Mouse (Mus musculus) CH12.LX (cell line): Measurements from ENCODE around the gene Cdk14. TPM values are rescaled to one million over a fixed set of nuclear protein-coding genes. Genes with fewer than 3 reads are reported as not detected.

Experiments
- DNase-seq: peaks from one replicate; pipeline ENCODE4 v3.0.0-alpha.2; 2013; ENCODE audit errors: extremely low read depth
- H3K27ac ChIP-seq: 2 replicates; pipeline ENCODE4 v1.5.1; 2012; ENCODE audit warnings: low read depth, mild to moderate bottlenecking, control low read depth, moderate library complexity; ENCODE audit not compliant: insufficient read depth
- H3K27me3 ChIP-seq: replicated peaks from 2 replicates; pipeline ENCODE3; 2012; ENCODE audit warnings: inconsistent platforms
- H3K36me3 ChIP-seq, 2 experiments: replicated peaks in 1 of 2; 2 replicates each; pipeline versions ENCODE3 to v1.6.1; 2012; ENCODE audit warnings: inconsistent platforms in 1 of 2, low read length in 1 of 2, mild to moderate bottlenecking in 1 of 2, mixed read lengths in 1 of 2, moderate library complexity in 1 of 2; ENCODE audit not compliant: control insufficient read depth in 1 of 2, insufficient read depth in 1 of 2
- H3K4me1 ChIP-seq, 2 experiments: 2 replicates each; pipeline ENCODE4 v1.6.1; 2012; ENCODE audit warnings: inconsistent platforms in 1 of 2, moderate library complexity in 1 of 2; ENCODE audit not compliant: insufficient read depth in 2 of 2, control insufficient read depth in 1 of 2
- H3K4me2 ChIP-seq: 2 replicates; pipeline ENCODE4 v1.6.1; 2012; ENCODE audit warnings: low read depth, mild to moderate bottlenecking, control low read depth; ENCODE audit not compliant: poor library complexity, insufficient read depth, severe bottlenecking
- H3K4me3 ChIP-seq, 3 experiments: fragments of 150-350 bp in 1 of 3; sonication (generic) in 1 of 3; replicated peaks in 1 of 3; 2 replicates each; pipeline versions ENCODE3 to v1.5.1; 2011 to 2012; ENCODE audit warnings: low read depth in 2 of 3, low read length in 2 of 3, mild to moderate bottlenecking in 2 of 3, moderate library complexity in 2 of 3, control low read depth in 1 of 3, improper control_type of control experiment in 1 of 3, inconsistent platforms in 1 of 3, mixed read lengths in 1 of 3; ENCODE audit not compliant: poor library complexity in 1 of 3
- H3K79me2 ChIP-seq: replicated peaks from 2 replicates; pipeline ENCODE4 v1.6.1; 2012; ENCODE audit warnings: mild to moderate bottlenecking, moderate library complexity; ENCODE audit not compliant: control insufficient read depth, poor library complexity, insufficient read depth, severe bottlenecking; ENCODE audit errors: extremely low read depth
- H3K9ac ChIP-seq: 2 replicates; pipeline ENCODE4 v1.6.1; 2012; ENCODE audit warnings: low read depth, mild to moderate bottlenecking, control low read depth, moderate library complexity; ENCODE audit not compliant: insufficient read depth
- H3K9me3 ChIP-seq: replicated peaks from 2 replicates; pipeline ENCODE3; 2012; ENCODE audit warnings: low read length, inconsistent platforms, mixed read lengths
- CHD1 ChIP-seq: IDR thresholded peaks from 2 replicates; pipeline ENCODE4 v1.6.1; 2012; ENCODE audit warnings: low read depth, low read length, improper control_type of control experiment, inconsistent platforms
- CHD2 ChIP-seq: IDR thresholded peaks from 2 replicates; pipeline ENCODE4 v1.6.1; 2011; ENCODE audit warnings: low read length, improper control_type of control experiment
- CTCF ChIP-seq, 2 experiments: IDR thresholded peaks in 1 of 2; conservative IDR thresholded peaks in 1 of 2; 2 replicates each; pipeline ENCODE4 v1.5.1; 2011 to 2012; ENCODE audit warnings: low read depth in 2 of 2, low read length in 2 of 2, improper control_type of control experiment in 1 of 2, inconsistent platforms in 1 of 2, mild to moderate bottlenecking in 1 of 2, moderate library complexity in 1 of 2
- E2F4 ChIP-seq: IDR thresholded peaks from 2 replicates; pipeline ENCODE4 v1.6.1; 2011; ENCODE audit warnings: low read depth, low read length, improper control_type of control experiment; ENCODE audit not compliant: insufficient replicate concordance
- ELF1 ChIP-seq: IDR thresholded peaks from 2 replicates; pipeline ENCODE4 v1.6.1; 2014; ENCODE audit warnings: low read depth, mild to moderate bottlenecking, inconsistent platforms, low read length, improper control_type of control experiment
- EP300 ChIP-seq: IDR thresholded peaks from 2 replicates; pipeline ENCODE4 v1.6.1; 2011; ENCODE audit warnings: low read length, improper control_type of control experiment
- GABPA ChIP-seq: IDR thresholded peaks from 2 replicates; pipeline ENCODE4 v1.6.1; 2012; ENCODE audit warnings: low read depth, low read length, improper control_type of control experiment, inconsistent platforms; ENCODE audit not compliant: insufficient replicate concordance
- HCFC1 ChIP-seq: IDR thresholded peaks from 2 replicates; pipeline ENCODE4 v1.6.1; 2012; ENCODE audit warnings: low read depth, mild to moderate bottlenecking, inconsistent platforms, low read length, improper control_type of control experiment
- JUN ChIP-seq: IDR thresholded peaks from 2 replicates; pipeline ENCODE4 v1.6.1; 2011; ENCODE audit warnings: low read depth, mild to moderate bottlenecking, low read length, improper control_type of control experiment, moderate library complexity; ENCODE audit not compliant: insufficient read depth
- JUND ChIP-seq: conservative IDR thresholded peaks from 2 replicates; pipeline ENCODE4 v1.6.1; 2011; ENCODE audit warnings: low read depth, low read length, improper control_type of control experiment
- KAT2A ChIP-seq: IDR thresholded peaks from 2 replicates; pipeline ENCODE4 v1.6.1; 2012; ENCODE audit warnings: low read length, improper control_type of control experiment, inconsistent platforms; ENCODE audit not compliant: insufficient replicate concordance
- MAFK ChIP-seq: IDR thresholded peaks from 2 replicates; pipeline ENCODE4 v1.6.1; 2011; ENCODE audit warnings: low read length, improper control_type of control experiment; ENCODE audit not compliant: insufficient replicate concordance
- MAX ChIP-seq: IDR thresholded peaks from 2 replicates; pipeline ENCODE4 v1.6.1; 2011; ENCODE audit warnings: low read length, improper control_type of control experiment
- MEF2A ChIP-seq: IDR thresholded peaks from 2 replicates; pipeline ENCODE4 v1.6.1; 2014; ENCODE audit warnings: low read depth, mild to moderate bottlenecking, inconsistent platforms, low read length, improper control_type of control experiment, borderline replicate concordance
- MXI1 ChIP-seq: IDR thresholded peaks from 2 replicates; pipeline ENCODE4 v1.6.1; 2011; ENCODE audit warnings: mild to moderate bottlenecking, low read depth, low read length, improper control_type of control experiment
- MYC ChIP-seq: IDR thresholded peaks from 2 replicates; pipeline ENCODE4 v1.6.1; 2011; ENCODE audit warnings: low read depth, mild to moderate bottlenecking, improper control_type of control experiment, low read length
- NRF1 ChIP-seq: IDR thresholded peaks from 2 replicates; pipeline ENCODE4 v1.6.1; 2014; ENCODE audit warnings: low read depth, mild to moderate bottlenecking, inconsistent platforms, low read length, improper control_type of control experiment, moderate library complexity
- PAX5 ChIP-seq: IDR thresholded peaks from 2 replicates; pipeline ENCODE4 v1.6.1; 2012; ENCODE audit warnings: low read length, inconsistent platforms, mixed read lengths
- POLR2A ChIP-seq: IDR thresholded peaks from 2 replicates; pipeline ENCODE4 v1.6.1; 2011; ENCODE audit warnings: low read depth, mild to moderate bottlenecking, improper control_type of control experiment, low read length
- RCOR1 ChIP-seq: conservative IDR thresholded peaks from 2 replicates; pipeline ENCODE4 v1.6.1; 2012; ENCODE audit warnings: low read depth, mild to moderate bottlenecking, inconsistent platforms, low read length, improper control_type of control experiment
- SMC3 ChIP-seq: IDR thresholded peaks from 2 replicates; pipeline ENCODE4 v1.6.1; 2011; ENCODE audit warnings: low read depth, low read length, improper control_type of control experiment
- TBP ChIP-seq: conservative IDR thresholded peaks from 2 replicates; pipeline ENCODE4 v1.6.1; 2011; ENCODE audit warnings: low read depth, low read length, improper control_type of control experiment
- UBTF ChIP-seq: IDR thresholded peaks from 2 replicates; pipeline ENCODE4 v1.6.1; 2012; ENCODE audit warnings: low read depth, mild to moderate bottlenecking, inconsistent platforms, low read length, improper control_type of control experiment, moderate library complexity
- USF1 ChIP-seq: IDR thresholded peaks from 2 replicates; pipeline ENCODE4 v1.6.1; 2014; ENCODE audit warnings: low read depth, mild to moderate bottlenecking, inconsistent platforms, low read length, improper control_type of control experiment
- USF2 ChIP-seq: conservative IDR thresholded peaks from 2 replicates; pipeline ENCODE4 v1.6.1; 2011; ENCODE audit warnings: low read depth, low read length, improper control_type of control experiment
- ZC3H11A ChIP-seq: IDR thresholded peaks from 2 replicates; pipeline ENCODE4 v1.6.1; 2012; ENCODE audit warnings: low read depth, mild to moderate bottlenecking, inconsistent platforms, low read length, improper control_type of control experiment
- ZKSCAN1 ChIP-seq: IDR thresholded peaks from 2 replicates; pipeline ENCODE4 v1.6.1; 2012; ENCODE audit warnings: low read depth, inconsistent platforms, low read length, improper control_type of control experiment, borderline replicate concordance
- ZMIZ1 ChIP-seq: IDR thresholded peaks from 2 replicates; pipeline ENCODE4 v1.6.1; 2012; ENCODE audit warnings: low read depth, mild to moderate bottlenecking, inconsistent platforms, low read length, improper control_type of control experiment
- ZNF384 ChIP-seq: IDR thresholded peaks from 2 replicates; pipeline ENCODE4 v1.6.1; 2012; ENCODE audit warnings: low read depth, low read length, improper control_type of control experiment, inconsistent platforms
- dilution Hi-C: fragments of 300-500 bp; cut with MboI; formaldehyde crosslinking; loops from 2 replicates; pipeline ENCODE4 v1.14.3; 2020; ENCODE audit warnings: low sequenced_read_pairs; ENCODE audit not compliant: extremely low pct_unique_long_range_greater_than_20kb, extremely low pct_ligation_motif_present
- in situ Hi-C: fragments of 300-500 bp; cut with MboI; formaldehyde crosslinking; loops from 3 replicates; pipeline ENCODE4 v1.14.3; 2019; ENCODE audit warnings: low sequenced_read_pairs, low pct_ligation_motif_present, low pct_unique_long_range_greater_than_20kb, mixed read lengths
- polyA plus RNA-seq: library from polyadenylated mRNA; unstranded; fragments of >175 nt; gene quantifications from 2 replicates; pipeline ENCODE4 v1.2.1, GENCODE M21; 2012; ENCODE audit warnings: low read depth; ENCODE audit not compliant: insufficient read length
- total RNA-seq, 2 experiments: library from RNA; depleted of rRNA; stranded (reverse); fragments of 300-350 nt in 1 of 2; fragments of >200 nt in 1 of 2; gene quantifications; 2 replicates each; pipeline ENCODE4 v1.2.3; 2012 to 2014

Gene Cdk14
- total and polyA plus RNA-seq, 3 experiments: 3.7 to 12.0 (median 8.9) TPM

DNA sequence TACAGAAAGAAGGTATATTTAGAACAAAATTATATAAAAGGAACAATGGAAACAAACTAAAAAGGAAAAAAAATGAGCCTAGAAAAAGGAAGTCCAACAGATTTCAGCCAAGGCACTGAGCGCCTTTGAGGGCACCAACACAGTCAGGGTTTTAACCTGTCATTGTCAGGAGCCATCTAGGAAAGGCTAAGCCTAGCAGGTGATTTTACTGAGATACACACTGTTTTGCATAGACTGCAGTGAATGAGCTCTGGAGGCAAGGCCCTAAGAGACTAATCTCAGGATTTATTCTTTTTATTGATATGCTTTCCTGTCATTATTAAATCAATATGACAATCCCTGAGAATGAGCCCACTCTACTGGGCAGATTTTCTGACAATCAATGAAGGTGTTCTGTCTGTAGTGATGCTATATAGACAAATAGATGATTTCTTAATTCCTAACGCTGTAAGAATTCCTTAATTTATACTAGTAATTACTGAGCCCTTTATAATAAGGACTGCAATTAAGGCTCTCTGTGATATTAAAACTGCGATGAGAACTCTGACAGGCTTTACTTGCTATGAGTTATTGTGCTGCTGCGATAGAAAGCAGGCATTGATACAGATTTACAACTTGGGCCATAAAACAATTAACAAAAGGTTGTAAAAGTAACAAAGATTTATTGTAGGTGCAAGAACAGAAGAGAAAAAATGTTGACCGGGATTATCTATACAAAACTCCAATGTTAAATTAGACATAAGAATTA lies 303.2 kb downstream of the Cdk14 start:
- dilution Hi-C loops: no loop called here
- no peaks in the 10 kb centered on the region for H3K9me3 ChIP-seq
- H3K4me3 ChIP-seq: no peak overlapping the region
- TF ChIP-seq E2F4 (no peak), GABPA (no peak), ZC3H11A (no peak), MYC (no peak), CHD1 (no peak), ZMIZ1 (no peak), NRF1 (no peak), EP300 (no peak), PAX5 (no peak), UBTF (no peak), USF1 (no peak), JUND (no peak), MEF2A (no peak)
- H3K27ac ChIP-seq: no peak overlapping the region
- H3K9ac ChIP-seq: no peak overlapping the region
- H3K79me2 ChIP-seq: no peaks in the 10 kb centered on the region
- no peaks in the 10 kb centered on the region for H3K36me3 ChIP-seq
- in situ Hi-C loops: no loop called here
- H3K4me1 ChIP-seq: no peaks in the 10 kb centered on the region; a peak in 1 of 4 replicates
- no peak overlapping the region for H3K4me2 ChIP-seq
- DNase-seq: no peak
- H3K27me3 ChIP-seq: no peaks in the 10 kb centered on the region

DNA sequence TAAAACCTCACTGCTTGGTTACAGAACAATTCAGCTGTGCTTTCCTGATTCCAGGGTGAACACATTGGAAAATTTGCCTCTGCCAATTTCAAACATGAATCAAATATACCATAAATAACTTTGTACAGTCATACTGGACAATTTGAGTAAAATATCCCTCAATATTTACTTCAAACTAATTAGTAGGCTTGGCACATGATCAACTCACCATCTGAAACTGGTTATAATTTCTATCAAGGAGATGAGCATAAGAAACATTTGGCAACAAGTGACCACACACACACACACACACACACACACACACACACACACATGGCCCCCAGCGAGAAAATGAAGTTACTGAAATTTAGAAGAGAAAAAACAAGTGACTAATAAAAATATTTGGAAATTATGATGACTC lies 304.6 kb downstream of the Cdk14 start:
- Histone ChIP-seq H3K27ac (no peak overlapping the region), H3K4me2 (no peak overlapping the region), H3K9me3 (no peaks in the 10 kb centered on the region), H3K4me3 (no peak overlapping the region), H3K9ac (no peak overlapping the region), H3K27me3 (no peaks in the 10 kb centered on the region), H3K79me2 (no peaks in the 10 kb centered on the region), H3K4me1 (no peaks in the 10 kb centered on the region), H3K36me3 (no peaks in the 10 kb centered on the region)
- no peak for DNase-seq
- TF ChIP-seq JUN (no peak), TBP (no peak), HCFC1 (no peak), ELF1 (no peak), MYC (no peak), SMC3 (no peak), ZNF384 (no peak), MAFK (no peak), KAT2A (no peak), MXI1 (no peak), PAX5 (no peak), MAX (no peak), RCOR1 (no peak), CHD2 (no peak), POLR2A (no peak), CTCF (conservative IDR thresholded peaks at IDR 0.05 in 1 of 2, IDR thresholded peaks at IDR 0.05 in 1 of 2; ENCODE audit: low read depth in 2 of 2, low read length in 2 of 2) (no peak), ZKSCAN1 (no peak), MEF2A (no peak), ZC3H11A (no peak), USF2 (no peak)
- dilution Hi-C loops (no loop called here), in situ Hi-C loops (no loop called here)
